In the genomic region with DNA sequence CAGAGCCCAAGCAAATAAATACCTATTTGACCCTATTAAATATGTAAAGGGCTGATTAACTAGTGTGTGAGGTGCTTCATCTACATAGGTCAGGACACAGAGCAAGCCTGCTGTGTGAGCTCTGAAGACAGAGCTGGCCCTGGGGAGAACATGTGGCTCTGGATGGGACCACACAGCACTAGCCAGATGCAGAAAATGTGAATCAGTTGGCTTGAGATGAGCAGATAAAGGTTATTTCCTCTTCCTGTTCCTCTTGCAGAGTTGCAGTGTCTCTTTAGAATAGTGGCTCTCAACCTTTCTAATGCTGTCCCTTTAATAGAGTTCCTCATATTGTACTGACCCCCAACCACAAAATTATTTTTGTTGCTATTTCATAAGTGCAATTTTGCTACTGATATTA, we compare ENCODE assay signal across 24 mouse cellular contexts.
"Had no signal": no experiment of that assay in that cellular context is flagged by ENCODE, and none has a peak within 500 bp of the region (broad histone marks: within the 10 kb centered on the region; RNA-seq: fewer than 3 reads in every experiment).

No protein-coding gene starts in this region.

- H3K9me3 ChIP-seq: liver, embryonic 15.5 days; lung, embryonic 15.5 days; megakaryocyte, embryonic 14.5 days; midbrain, embryonic 13.5 days; midbrain, embryonic 15.5 days; neural tube, embryonic 13.5 days; neural tube, embryonic 15.5 days; stomach, embryonic 15.5 days had no signal

- H3K27me3 ChIP-seq: liver, embryonic 15.5 days; lung, embryonic 15.5 days; megakaryocyte, embryonic 14.5 days; midbrain, embryonic 13.5 days; midbrain, embryonic 15.5 days; neural tube, embryonic 13.5 days; neural tube, embryonic 15.5 days; stomach, embryonic 15.5 days had no signal

- H3K4me1 ChIP-seq: liver, embryonic 15.5 days; lung, embryonic 15.5 days; midbrain, embryonic 13.5 days; midbrain, embryonic 15.5 days; neural tube, embryonic 13.5 days; neural tube, embryonic 15.5 days; stomach, embryonic 15.5 days had no signal

- H3K36me3 ChIP-seq: liver, embryonic 15.5 days; lung, embryonic 15.5 days; midbrain, embryonic 13.5 days; midbrain, embryonic 15.5 days; neural tube, embryonic 13.5 days; neural tube, embryonic 15.5 days; stomach, embryonic 15.5 days had no signal

- H3K4me3 ChIP-seq: liver, embryonic 15.5 days; lung, embryonic 15.5 days; megakaryocyte, embryonic 14.5 days; midbrain, embryonic 13.5 days; midbrain, embryonic 15.5 days; myocyte; neural tube, embryonic 13.5 days; neural tube, embryonic 15.5 days; stomach, embryonic 15.5 days had no signal

- ATAC-seq: liver, postnatal 0 days; lung, postnatal 0 days; midbrain, embryonic 13.5 days; midbrain, embryonic 15.5 days had no signal

- DNase-seq: liver, postnatal 0 days; lung, adult 2 months; lung, postnatal 14 days; lung, postnatal 36 days; retina, postnatal 1 day; right cerebral cortex, adult 18-20 months; right cerebral cortex, postnatal 25 days; right cerebral cortex, postnatal 4 days; spleen, adult 18-20 months; thymus, adult 2 months; thymus, postnatal 36 days had no signal

- H3K4me2 ChIP-seq: liver, embryonic 15.5 days; lung, embryonic 15.5 days; midbrain, embryonic 11.5 days; midbrain, embryonic 13.5 days; midbrain, embryonic 15.5 days; neural tube, embryonic 13.5 days; neural tube, embryonic 15.5 days; stomach, embryonic 15.5 days had no signal

- H3K9ac ChIP-seq: liver, embryonic 15.5 days; liver, postnatal 0 days; lung, embryonic 15.5 days; midbrain, embryonic 13.5 days; midbrain, embryonic 15.5 days; neural tube, embryonic 13.5 days; neural tube, embryonic 15.5 days; stomach, embryonic 15.5 days had no signal

- H3K27ac ChIP-seq: liver, embryonic 15.5 days; lung, embryonic 15.5 days; macrophage; midbrain, embryonic 13.5 days; midbrain, embryonic 15.5 days; neural tube, embryonic 13.5 days; neural tube, embryonic 15.5 days; stomach, embryonic 15.5 days; stomach, postnatal 0 days had no signal
